Mouse (Mus musculus) kidney, adult 18-20 months (tissue): Measurements from ENCODE around the gene Pcdh19.

Experiments
- DNase-seq: peaks from one replicate; pipeline ENCODE4 v3.0.0; 2021

Gene Pcdh19

GRCm38 (mm10) chrX:133657308-133658302 is 31.2 kb downstream of the Pcdh19 start:
- DNase-seq, result no peak

GRCm38 (mm10) chrX:133655876-133656538 is 32.8 kb downstream of the Pcdh19 start:
- no peak for DNase-seq

- DNase-seq, result no peak
Measured at GRCm38 (mm10) chrX:133655196-133655595, 33.6 kb downstream of the Pcdh19 start.

GRCm38 (mm10) chrX:133653071-133653470 is 35.7 kb downstream of the Pcdh19 start:
- DNase-seq, result no peak

- no peak for DNase-seq
Measured at GRCm38 (mm10) chrX:133650379-133650778, 38.4 kb downstream of the Pcdh19 start.

GRCm38 (mm10) chrX:133647809-133648208 is 41.0 kb downstream of the Pcdh19 start:
- DNase-seq, result no peak

- no peak for DNase-seq
Measured at GRCm38 (mm10) chrX:133639445-133639844, 49.3 kb downstream of the Pcdh19 start.

GRCm38 (mm10) chrX:133629538-133629937 is 59.2 kb downstream of the Pcdh19 start:
- DNase-seq, result no peak

GRCm38 (mm10) chrX:133618222-133618621 is 70.6 kb downstream of the Pcdh19 start:
- DNase-seq, result no peak

GRCm38 (mm10) chrX:133605828-133606227 is 83.0 kb downstream of the Pcdh19 start:
- no peak for DNase-seq

- no peak for DNase-seq
Measured at GRCm38 (mm10) chrX:133604272-133604671, 84.5 kb downstream of the Pcdh19 start.

- DNase-seq, result no peak
Measured at GRCm38 (mm10) chrX:133602068-133602467, 86.7 kb downstream of the Pcdh19 start.

GRCm38 (mm10) chrX:133601658-133602057 is 87.1 kb downstream of the Pcdh19 start:
- no peak for DNase-seq

GRCm38 (mm10) chrX:133601195-133601594 is 87.6 kb downstream of the Pcdh19 start:
- DNase-seq, result no peak

GRCm38 (mm10) chrX:133575601-133576382 is 113.0 kb downstream of the Pcdh19 start:
- no peak for DNase-seq

- no peak for DNase-seq
Measured at GRCm38 (mm10) chrX:133565355-133565754, 123.4 kb downstream of the Pcdh19 start.
